Mouse (Mus musculus) midbrain, embryonic 14.5 days (tissue): ENCODE results near the gene Arrb2. TPM values are rescaled to one million over a fixed set of nuclear protein-coding genes. Genes with fewer than 3 reads are reported as not detected.
"Not testable (repeated sequence)": the region's sequence is repeated elsewhere in the genome, so short reads cannot be mapped to it uniquely, and the experiment has no call there.

Experiments used
- ATAC-seq: fragments of 200-750 bp; cut with Nextera tagmentation; 2 replicates; pipeline ENCODE4 v1.8.0; 2017; ENCODE audit warnings: moderate number of reproducible peaks, moderate library complexity; ENCODE audit not compliant: low FRiP score, low TSS enrichment
- DNase-seq: peaks from one replicate; pipeline ENCODE4 v3.0.0-alpha.2; 2015
- H3K27ac ChIP-seq: fragments of 300-500 bp; sonication (generic); replicated peaks from 2 replicates; pipeline ENCODE4 v1.5.1; 2014; ENCODE audit warnings: mild to moderate bottlenecking, low read depth, low read length, moderate library complexity
- H3K27me3 ChIP-seq: fragments of 300-500 bp; sonication (generic); 2 replicates; pipeline ENCODE4 v1.6.1; 2014; ENCODE audit warnings: low read length, control low read depth, mixed read lengths; ENCODE audit not compliant: control insufficient read depth, insufficient read depth
- H3K36me3 ChIP-seq: fragments of 300-500 bp; sonication (generic); 2 replicates; pipeline ENCODE4 v1.6.1; 2014; ENCODE audit warnings: low read length, control low read depth; ENCODE audit not compliant: control insufficient read depth, insufficient read depth
- H3K4me1 ChIP-seq: fragments of 300-500 bp; sonication (generic); 2 replicates; pipeline ENCODE4 v1.6.1; 2014; ENCODE audit warnings: mild to moderate bottlenecking, antibody characterized with exemption, low read length, control low read depth; ENCODE audit not compliant: control insufficient read depth, insufficient read depth
- H3K4me2 ChIP-seq: fragments of 300-500 bp; sonication (generic); 2 replicates; pipeline ENCODE4 v1.6.1; 2014; ENCODE audit warnings: mild to moderate bottlenecking, low read length, moderate library complexity
- H3K4me3 ChIP-seq: fragments of 300-500 bp; sonication (generic); replicated peaks from 2 replicates; pipeline ENCODE4 v1.5.1; 2014; ENCODE audit warnings: low read depth, low read length
- H3K9ac ChIP-seq: fragments of 300-500 bp; sonication (generic); replicated peaks from 2 replicates; pipeline ENCODE4 v1.6.1; 2014; ENCODE audit warnings: mild to moderate bottlenecking, low read length, moderate library complexity
- H3K9me3 ChIP-seq: fragments of 300-500 bp; sonication (generic); 2 replicates; pipeline ENCODE4 v1.6.1; 2016; ENCODE audit warnings: low read length, control low read depth, mixed read lengths; ENCODE audit not compliant: control insufficient read depth
- WGBS: fragments of 180-500 bp; shearing (Covaris S2); extraction: QIAGEN DNeasy Blood & Tissue Kit; methylation state at CpG from one replicate; pipeline ENCODE4 v1.1.7; 2014; 5-methylcytosine and 5-hydroxymethylcytosine counted together
- polyA plus RNA-seq: library from polyadenylated mRNA; unstranded; fragments of >200 nt; fragmentation: Nextera tagmentation; extraction: Ambion mirVana; gene quantifications from 2 replicates; pipeline ENCODE4 v1.2.1, GENCODE M21; 2014

Arrb2 gene
- polyA plus RNA-seq, 1 experiment from 2014 or later = 56.5 TPM

- Histone ChIP-seq H3K27me3 (no peaks in the 10 kb centered on the region), H3K36me3 (no peaks in the 10 kb centered on the region), H3K4me2 (no peak overlapping the region), H3K9me3 (no peaks in the 10 kb centered on the region), H3K9ac (no peak overlapping the region), H3K4me3 (no peak overlapping the region), H3K4me1 (peaks cover 2% of the 10 kb centered on the region), H3K27ac (no peak overlapping the region)
- ATAC-seq (no peak), DNase-seq (peak; percentile 92)
- 7% methylated on average over 3 of the region's 3 CpGs for WGBS
Measured at GRCm38 (mm10) chr11:70413961-70414360, 18.5 kb upstream of the Arrb2 start.

- H3K9ac ChIP-seq = no peak overlapping the region
- H3K27me3 ChIP-seq = no peaks in the 10 kb centered on the region
- no peaks in the 10 kb centered on the region for H3K9me3 ChIP-seq
- no peak for DNase-seq
- WGBS = 67% methylated on average over 4 of the region's 4 CpGs
- no peak overlapping the region for H3K27ac ChIP-seq
- no peaks in the 10 kb centered on the region for H3K36me3 ChIP-seq
- H3K4me1 ChIP-seq = no peaks in the 10 kb centered on the region
- H3K4me3 ChIP-seq = no peak overlapping the region
- no peak overlapping the region for H3K4me2 ChIP-seq
- ATAC-seq = no peak
Measured at GRCm38 (mm10) chr11:70418199-70418598, 14.2 kb upstream of the Arrb2 start.

- H3K36me3 ChIP-seq = no peaks in the 10 kb centered on the region
- 78% methylated on average over 5 of the region's 5 CpGs for WGBS
- H3K9ac ChIP-seq = no peak overlapping the region
- no peak overlapping the region for H3K4me2 ChIP-seq
- no peaks in the 10 kb centered on the region for H3K27me3 ChIP-seq
- H3K9me3 ChIP-seq = no peaks in the 10 kb centered on the region
- DNase-seq (no peak), ATAC-seq (no peak)
- no peak overlapping the region for H3K4me3 ChIP-seq
- H3K4me1 ChIP-seq = no peaks in the 10 kb centered on the region
- no peak overlapping the region for H3K27ac ChIP-seq
Measured at GRCm38 (mm10) chr11:70419486-70419885, 12.9 kb upstream of the Arrb2 start.

DNA sequence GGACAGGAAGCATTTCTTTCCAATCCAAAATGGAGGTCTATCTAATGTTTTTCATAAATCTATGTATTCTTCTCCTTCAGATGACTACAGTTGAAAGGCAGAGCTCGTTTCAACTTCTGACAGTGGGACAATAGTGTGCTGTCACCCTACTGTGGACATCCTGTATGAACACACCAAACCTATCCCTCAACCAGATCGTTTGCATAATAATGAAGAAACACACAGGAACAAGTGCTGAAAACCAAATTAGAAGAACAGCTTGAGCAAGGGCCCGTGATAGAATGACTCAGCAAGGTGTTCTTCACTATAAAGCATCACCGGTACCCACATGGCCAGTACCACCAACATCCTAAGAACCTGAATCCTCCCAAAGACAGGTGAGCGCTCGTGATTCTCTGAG is 5.8 kb upstream of the Arrb2 start:
- not testable (repeated sequence) for H3K36me3 ChIP-seq, ATAC-seq, H3K9ac ChIP-seq, H3K4me3 ChIP-seq, H3K9me3 ChIP-seq, H3K4me1 ChIP-seq, H3K27me3 ChIP-seq, DNase-seq, H3K4me2 ChIP-seq, H3K27ac ChIP-seq
- WGBS = 71% methylated on average over 6 of the region's 6 CpGs

- 28% methylated on average over 5 of the region's 5 CpGs for WGBS
- H3K4me1 ChIP-seq = peaks cover 18% of the 10 kb centered on the region
- ATAC-seq (no peak), DNase-seq (peak; percentile 19)
- H3K9ac ChIP-seq = peak overlapping the region; percentile 9; the same call in 1 of the 2 replicates
- peak overlapping the region; percentile 62 for H3K4me2 ChIP-seq
- H3K27me3 ChIP-seq = no peaks in the 10 kb centered on the region
- H3K9me3 ChIP-seq = no peaks in the 10 kb centered on the region
- peaks cover 13% of the 10 kb centered on the region for H3K36me3 ChIP-seq
- peak overlapping the region; percentile 83 for H3K27ac ChIP-seq
- peak overlapping the region; percentile 84 for H3K4me3 ChIP-seq
Measured at GRCm38 (mm10) chr11:70431574-70431973, 861 bp upstream of the Arrb2 start.

GRCm38 (mm10) chr11:70432895-70433568 is 597 bp downstream of the Arrb2 start:
- H3K9me3 ChIP-seq = no peaks in the 10 kb centered on the region
- peak overlapping the region; percentile 91 for H3K9ac ChIP-seq
- no peaks in the 10 kb centered on the region for H3K27me3 ChIP-seq
- H3K4me2 ChIP-seq = peak overlapping the region; percentile 62
- H3K4me1 ChIP-seq = peaks cover 18% of the 10 kb centered on the region
- H3K36me3 ChIP-seq = peaks cover 27% of the 10 kb centered on the region
- DNase-seq (peak; percentile 64), ATAC-seq (peak; percentile 53)
- peak overlapping the region; percentile 83 for H3K27ac ChIP-seq
- peak overlapping the region; percentile 84 for H3K4me3 ChIP-seq
- WGBS = 4% methylated on average over 15 of the region's 15 CpGs

GRCm38 (mm10) chr11:70433569-70433943 is 1.1 kb downstream of the Arrb2 start:
- Histone ChIP-seq H3K9me3 (no peaks in the 10 kb centered on the region), H3K4me2 (peak overlapping the region; percentile 62), H3K27me3 (no peaks in the 10 kb centered on the region), H3K4me1 (peaks cover 18% of the 10 kb centered on the region), H3K27ac (0 out of 2 replicates have a peak overlapping the region, but pooled peaks have one; percentile 83), H3K9ac (peak overlapping the region; percentile 91; the same call in 1 of the 2 replicates), H3K36me3 (peaks cover 33% of the 10 kb centered on the region), H3K4me3 (peak overlapping the region; percentile 84)
- ATAC-seq (no peak), DNase-seq (no peak)
- WGBS = 80% methylated on average over 1 of the region's 1 CpGs

- no peak overlapping the region for H3K27ac ChIP-seq
- peaks cover 18% of the 10 kb centered on the region for H3K4me1 ChIP-seq
- H3K9ac ChIP-seq = peak overlapping the region; percentile 91; the same call in 1 of the 2 replicates
- no peaks in the 10 kb centered on the region for H3K27me3 ChIP-seq
- ATAC-seq = no peak
- H3K4me3 ChIP-seq = peak overlapping the region; percentile 84
- H3K4me2 ChIP-seq = peak overlapping the region; percentile 62
- peaks cover 36% of the 10 kb centered on the region for H3K36me3 ChIP-seq
- H3K9me3 ChIP-seq = no peaks in the 10 kb centered on the region
- no peak for DNase-seq
- whole genome bisulfite sequencing = 75% methylated on average over 3 of the region's 3 CpGs
Measured at GRCm38 (mm10) chr11:70433951-70434350, 1.5 kb downstream of the Arrb2 start.

GRCm38 (mm10) chr11:70435476-70435875 is 3.0 kb downstream of the Arrb2 start:
- peaks cover 52% of the 10 kb centered on the region for H3K36me3 ChIP-seq
- no peak overlapping the region for H3K4me2 ChIP-seq
- peaks cover 18% of the 10 kb centered on the region for H3K4me1 ChIP-seq
- no peak overlapping the region for H3K27ac ChIP-seq
- no peaks in the 10 kb centered on the region for H3K27me3 ChIP-seq
- ATAC-seq (no peak), DNase-seq (no peak)
- H3K9ac ChIP-seq = 0 out of 2 replicates have a peak overlapping the region, but pooled peaks have one; percentile 6
- H3K9me3 ChIP-seq = no peaks in the 10 kb centered on the region
- H3K4me3 ChIP-seq = no peak overlapping the region
- 91% methylated on average over 5 of the region's 5 CpGs for WGBS
